Mouse (Mus musculus): ENCODE results near the gene Gse1.
A peak's percentile ranks its signal among the peaks of the same experiment; 100 is the strongest.

Gse1 gene

GRCm38 (mm10) chr8:120506562-120506961 is 278.3 kb downstream of the Gse1 start:
- no peak for DNase-seq

- no peak for DNase-seq
These were observed 279.0 kb downstream of the Gse1 start for GRCm38 (mm10) chr8:120507290-120507689.

- DNase-seq = no peak
These were observed 281.1 kb downstream of the Gse1 start for GRCm38 (mm10) chr8:120509136-120510034.

- no peak for DNase-seq
These were observed 281.8 kb downstream of the Gse1 start for GRCm38 (mm10) chr8:120510035-120510416.

GRCm38 (mm10) chr8:120510863-120511457 is 282.7 kb downstream of the Gse1 start:
- DNase-seq = no peak

GRCm38 (mm10) chr8:120511737-120512136 is 283.5 kb downstream of the Gse1 start:
- DNase-seq = no peak

GRCm38 (mm10) chr8:120512326-120512725 is 284.1 kb downstream of the Gse1 start:
- DNase-seq = no peak

GRCm38 (mm10) chr8:120513145-120513544 is 284.9 kb downstream of the Gse1 start:
- no peak for DNase-seq

GRCm38 (mm10) chr8:120513638-120514461 is 285.6 kb downstream of the Gse1 start:
- no peak for DNase-seq

- no peak for DNase-seq
These were observed 287.0 kb downstream of the Gse1 start for GRCm38 (mm10) chr8:120515214-120515613.

GRCm38 (mm10) chr8:120515650-120516049 is 287.4 kb downstream of the Gse1 start:
- no peak for DNase-seq

- DNase-seq = no peak
These were observed 288.0 kb downstream of the Gse1 start for GRCm38 (mm10) chr8:120516182-120516755.

GRCm38 (mm10) chr8:120517666-120518410 is 289.6 kb downstream of the Gse1 start:
- DNase-seq = no peak

- no peak for DNase-seq
These were observed 290.7 kb downstream of the Gse1 start for GRCm38 (mm10) chr8:120518736-120519534.

- no peak for DNase-seq
These were observed 292.0 kb downstream of the Gse1 start for GRCm38 (mm10) chr8:120520287-120520686.

GRCm38 (mm10) chr8:120520707-120521590 is 292.7 kb downstream of the Gse1 start:
- peak; percentile 67 for DNase-seq

- no peak for DNase-seq
These were observed 293.3 kb downstream of the Gse1 start for GRCm38 (mm10) chr8:120521591-120521965.

- no peak for DNase-seq
These were observed 295.4 kb downstream of the Gse1 start for GRCm38 (mm10) chr8:120523641-120524040.

GRCm38 (mm10) chr8:120525135-120525534 is 296.9 kb downstream of the Gse1 start:
- no peak for DNase-seq

- DNase-seq = no peak
These were observed 297.6 kb downstream of the Gse1 start for GRCm38 (mm10) chr8:120525832-120526231.

Data from right cerebral cortex, postnatal 4 days (tissue).